In genomic region chr4:132302939-132303479, GRCm38 (mm10) we compare ENCODE assay signal across 7 mouse cellular contexts. TPM values are rescaled to one million over a fixed set of nuclear protein-coding genes. Genes with fewer than 3 reads are reported as not detected.
DNase-seq lines count a peak whose midpoint lies in the region; ATAC-seq lines count a peak whose summit lies in the region.

Gene Rab42, minus strand, starts transcription at chr4:132303385.

- peak; percentile 35 to 50 for DNase-seq in adrenal gland, adult 18-20 months (ENCODE audit: low spot score in 2 of 2)
- DNase-seq in embryo, embryonic 9.5 days (ENCODE audit: extremely low spot score) = peak; percentile 81
- DNase-seq in gastrocnemius, postnatal 4 days (ENCODE audit: low spot score in 2 of 2) = peak; percentile 26 to 53
- peak; percentile 87 for DNase-seq in intestine, embryonic 14.5 days (ENCODE audit: low spot score)
- DNase-seq in limb, embryonic 11.5 days (ENCODE audit: low spot score) = peak; percentile 76
- DNase-seq in midbrain, embryonic 11.5 days (ENCODE audit: low spot score, missing footprints) = peak; percentile 92
- peak; percentile 22 for DNase-seq in spleen, adult 12 weeks (ENCODE audit: low spot score)

- WGBS in intestine, embryonic 14.5 days = 1% methylated on average over 31 of the region's 31 CpGs
- 1% methylated on average over 31 of the region's 31 CpGs for WGBS in limb, embryonic 11.5 days
- WGBS in midbrain, embryonic 11.5 days = 2% methylated on average over 31 of the region's 31 CpGs

- H3K27ac ChIP-seq in intestine, embryonic 14.5 days (ENCODE audit: low read depth) = peak within 1 kb of the TSS; percentile 16; the same call in 1 of the 2 replicates
- H3K27ac ChIP-seq in limb, embryonic 11.5 days (replicated peaks; ENCODE audit: low read depth, low read length) = no peak within 1 kb of the TSS
- no peak within 1 kb of the TSS for H3K27ac ChIP-seq in midbrain, embryonic 11.5 days (ENCODE audit: low read depth, low read length)

- H3K9me3 ChIP-seq in intestine, embryonic 14.5 days (ENCODE audit: control insufficient read depth, low read length) = no peaks in the 10 kb centered on the region
- no peaks in the 10 kb centered on the region for H3K9me3 ChIP-seq in limb, embryonic 11.5 days (ENCODE audit: control insufficient read depth, low read length)
- no peaks in the 10 kb centered on the region for H3K9me3 ChIP-seq in midbrain, embryonic 11.5 days (ENCODE audit: control insufficient read depth, low read length)

- peak within 1 kb of the TSS; percentile 45 for H3K4me3 ChIP-seq in intestine, embryonic 14.5 days (ENCODE audit: low read depth, low read length)
- peak within 1 kb of the TSS; percentile 40 for H3K4me3 ChIP-seq in limb, embryonic 11.5 days (ENCODE audit: low read depth, low read length)
- peak within 1 kb of the TSS; percentile 41 for H3K4me3 ChIP-seq in midbrain, embryonic 11.5 days (ENCODE audit: low read depth, low read length)

- H3K9ac ChIP-seq in intestine, embryonic 14.5 days (ENCODE audit: low read length) = peak within 1 kb of the TSS; percentile 48
- peak within 1 kb of the TSS; percentile 56 for H3K9ac ChIP-seq in limb, embryonic 11.5 days (ENCODE audit: low read length)
- peak within 1 kb of the TSS; percentile 60 for H3K9ac ChIP-seq in midbrain, embryonic 11.5 days (ENCODE audit: low read length)

- no peaks in the 10 kb centered on the region for H3K27me3 ChIP-seq in intestine, embryonic 14.5 days (replicated peaks; ENCODE audit: control insufficient read depth, insufficient read depth, low read length)
- H3K27me3 ChIP-seq in limb, embryonic 11.5 days (ENCODE audit: control insufficient read depth, insufficient read depth, low read length) = no peaks in the 10 kb centered on the region
- H3K27me3 ChIP-seq in midbrain, embryonic 11.5 days (ENCODE audit: control insufficient read depth, insufficient read depth, low read length) = no peaks in the 10 kb centered on the region

- H3K4me2 ChIP-seq in intestine, embryonic 14.5 days (ENCODE audit: low read length) = peak within 1 kb of the TSS; percentile 68
- peak within 1 kb of the TSS; percentile 74 for H3K4me2 ChIP-seq in limb, embryonic 11.5 days (ENCODE audit: low read depth, severe bottlenecking)
- H3K4me2 ChIP-seq in midbrain, embryonic 11.5 days = peak within 1 kb of the TSS; percentile 67

- no peaks in the 10 kb centered on the region for H3K36me3 ChIP-seq in intestine, embryonic 14.5 days (ENCODE audit: control insufficient read depth, insufficient read depth, low read length)
- H3K36me3 ChIP-seq in limb, embryonic 11.5 days (ENCODE audit: control insufficient read depth, insufficient read depth, low read length) = no peaks in the 10 kb centered on the region
- no peaks in the 10 kb centered on the region for H3K36me3 ChIP-seq in midbrain, embryonic 11.5 days (ENCODE audit: control insufficient read depth, insufficient read depth, low read length)

- peak; percentile 76 for ATAC-seq in intestine, embryonic 14.5 days (replicated peaks; ENCODE audit: low FRiP score, low TSS enrichment, low read depth)
- ATAC-seq in limb, embryonic 11.5 days (ENCODE audit: insufficient number of reproducible peaks, low FRiP score, low TSS enrichment, low read depth) = peak; percentile 71
- peak; percentile 67 for ATAC-seq in midbrain, embryonic 11.5 days (ENCODE audit: low FRiP score)

- no peaks in the 10 kb centered on the region for H3K4me1 ChIP-seq in intestine, embryonic 14.5 days (replicated peaks; ENCODE audit: control insufficient read depth, insufficient read depth, low read length)
- 0 out of 2 replicates have a peak, but pooled peaks cover 4% of the 10 kb centered on the region for H3K4me1 ChIP-seq in limb, embryonic 11.5 days (ENCODE audit: control insufficient read depth, insufficient read depth, low read length)
- H3K4me1 ChIP-seq in midbrain, embryonic 11.5 days (ENCODE audit: control insufficient read depth, insufficient read depth, low read length) = peaks cover 6% of the 10 kb centered on the region; the same call in 1 of the 2 replicates

RNA-seq across cellular contexts. Expression of gene Rab42, which starts in this region (rescaled TPM):
- 1 to 10 TPM; 1.4 to 1.6 TPM for total RNA-seq in adrenal gland, adult 18-20 months (2021)
- total RNA-seq in gastrocnemius, postnatal 4 days (2021) = 1 to 10 TPM; 1.0 to 1.3 TPM
- 1.6 and 1.7 TPM in 2 replicates for polyA plus RNA-seq in intestine, embryonic 14.5 days (2014; fragmentation: Nextera tagmentation; extraction: Ambion mirVana)
- polyA plus RNA-seq in limb, embryonic 11.5 days (2014; fragmentation: Nextera tagmentation; extraction: Ambion mirVana) = 0.61 and 0.95 TPM in 2 replicates
- 0.42 and 0.59 TPM in 2 replicates for polyA plus RNA-seq in midbrain, embryonic 11.5 days (2014; fragmentation: Nextera tagmentation; extraction: Ambion mirVana)

Comparison
In these comparisons a context has a peak if more than half of its experiments do, and no peak if none do; other contexts are left out.
1. Peak in DNase-seq, ATAC-seq, H3K4me3 ChIP-seq, H3K9ac ChIP-seq and H3K4me2 ChIP-seq in limb, embryonic 11.5 days; RNA of the gene not detected or under 1 TPM.
2. Peak in DNase-seq, ATAC-seq, H3K4me3 ChIP-seq, H3K9ac ChIP-seq and H3K4me2 ChIP-seq in midbrain, embryonic 11.5 days; RNA of the gene not detected or under 1 TPM.
3. DNase-seq: peak in every context shown above with its lines; median percentile 92 in midbrain, embryonic 11.5 days; 87 in intestine, embryonic 14.5 days; 81 in embryo, embryonic 9.5 days; 76 in limb, embryonic 11.5 days; 42 in adrenal gland, adult 18-20 months; 40 in gastrocnemius, postnatal 4 days; 22 in spleen, adult 12 weeks.